Comparison of ENCODE assay signal across 8 mouse cellular contexts in genomic region chr4:116221140-116221851, GRCm38 (mm10). TPM values are rescaled to one million over a fixed set of nuclear protein-coding genes. Genes with fewer than 3 reads are reported as not detected.
DNase-seq lines count a peak whose midpoint lies in the region; ATAC-seq lines count a peak whose summit lies in the region.

Gene Pik3r3 (plus strand): TSS chr4:116221618.

- H3K9me3 ChIP-seq in heart, embryonic 13.5 days = no peaks in the 10 kb centered on the region
- H3K9me3 ChIP-seq in liver, embryonic 12.5 days (replicated peaks) = no peaks in the 10 kb centered on the region
- H3K9me3 ChIP-seq in stomach, embryonic 15.5 days = no peaks in the 10 kb centered on the region

- DNase-seq in CD4-positive, CD25-positive, alpha-beta regulatory T cell, adult 2 months (ENCODE audit: low read depth, low spot score) = peak; percentile 99
- DNase-seq in fat pad, adult 2 months (ENCODE audit: extremely low read depth, low read depth, low spot score) = peak; percentile 65
- DNase-seq in kidney, postnatal 10 days = peak; percentile 99
- DNase-seq in natural killer cell, adult 2 months (ENCODE audit: low spot score in 2 of 2) = peak; percentile 97 to 98

- no peaks in the 10 kb centered on the region for H3K27me3 ChIP-seq in heart, embryonic 13.5 days (replicated peaks)
- peaks cover 11% of the 10 kb centered on the region; the same call in 1 of the 2 replicates for H3K27me3 ChIP-seq in liver, embryonic 12.5 days (replicated peaks)
- no peaks in the 10 kb centered on the region for H3K27me3 ChIP-seq in stomach, embryonic 15.5 days (replicated peaks)

- H3K4me2 ChIP-seq in heart, embryonic 13.5 days = peak within 1 kb of the TSS; percentile 75
- peak within 1 kb of the TSS; percentile 96 for H3K4me2 ChIP-seq in liver, embryonic 12.5 days
- peak within 1 kb of the TSS; percentile 75 for H3K4me2 ChIP-seq in stomach, embryonic 15.5 days

- peak within 1 kb of the TSS; percentile 95 for H3K9ac ChIP-seq in heart, embryonic 13.5 days
- H3K9ac ChIP-seq in liver, embryonic 12.5 days = peak within 1 kb of the TSS; percentile 86
- peak within 1 kb of the TSS; percentile 47 for H3K9ac ChIP-seq in stomach, embryonic 15.5 days

- no peaks in the 10 kb centered on the region for H3K4me1 ChIP-seq in brown adipose tissue, adult 24 weeks (ENCODE audit: control insufficient read depth, insufficient read depth, insufficient read length, low read length)
- peaks cover 25% of the 10 kb centered on the region for H3K4me1 ChIP-seq in heart, embryonic 13.5 days
- H3K4me1 ChIP-seq in liver, embryonic 12.5 days = peaks cover 18% of the 10 kb centered on the region
- peaks cover 5% of the 10 kb centered on the region; the same call in 1 of the 2 replicates for H3K4me1 ChIP-seq in stomach, embryonic 15.5 days

- H3K27ac ChIP-seq in brown adipose tissue, adult 24 weeks (replicated peaks; ENCODE audit: low read depth, low read length) = peak within 1 kb of the TSS; percentile 98
- H3K27ac ChIP-seq in heart, embryonic 13.5 days (replicated peaks) = peak within 1 kb of the TSS; percentile 99
- H3K27ac ChIP-seq in liver, embryonic 12.5 days = peak within 1 kb of the TSS; percentile 87
- peak within 1 kb of the TSS; percentile 95 for H3K27ac ChIP-seq in stomach, embryonic 15.5 days

- H3K4me3 ChIP-seq in brown adipose tissue, adult 24 weeks (ENCODE audit: insufficient read depth, low read depth, low read length) = peak within 1 kb of the TSS; percentile 89
- peak within 1 kb of the TSS; percentile 71 for H3K4me3 ChIP-seq in heart, embryonic 13.5 days
- H3K4me3 ChIP-seq in liver, embryonic 12.5 days = peak within 1 kb of the TSS; percentile 71
- H3K4me3 ChIP-seq in stomach, embryonic 15.5 days (replicated peaks) = peak within 1 kb of the TSS; percentile 68

- under 1% methylated on average over 53 of the region's 53 CpGs for WGBS in heart, embryonic 13.5 days
- 2% methylated on average over 53 of the region's 53 CpGs for WGBS in liver, embryonic 12.5 days (ENCODE audit: insufficient replicate concordance)
- under 1% methylated on average over 52 of the region's 53 CpGs for WGBS in stomach, embryonic 15.5 days

- peak; percentile 100 for ATAC-seq in heart, embryonic 13.5 days (ENCODE audit: extremely low read depth, insufficient number of reproducible peaks, low FRiP score, low TSS enrichment)
- peak; percentile 100 for ATAC-seq in liver, embryonic 12.5 days
- peak; percentile 100 for ATAC-seq in stomach, embryonic 15.5 days (ENCODE audit: insufficient read depth, low FRiP score, low read depth)

- H3K36me3 ChIP-seq in heart, embryonic 13.5 days = no peaks in the 10 kb centered on the region
- H3K36me3 ChIP-seq in liver, embryonic 12.5 days = no peaks in the 10 kb centered on the region
- no peaks in the 10 kb centered on the region for H3K36me3 ChIP-seq in stomach, embryonic 15.5 days

RNA-seq across cellular contexts. Expression of gene Pik3r3, which starts in this region (rescaled TPM):
- polyA plus RNA-seq in brown adipose tissue, adult 24 weeks (2012; ENCODE audit: insufficient read depth, insufficient read length, missing spikeins) = 3.0 and 4.6 TPM in 2 replicates
- 12.1 and 14.0 TPM in 2 replicates for polyA plus RNA-seq in heart, embryonic 13.5 days (2015; fragmentation: Nextera tagmentation; extraction: Ambion mirVana)
- polyA plus RNA-seq in liver, embryonic 12.5 days (2016; fragmentation: Nextera tagmentation; extraction: Ambion mirVana) = 2.2 and 2.7 TPM in 2 replicates
- polyA plus RNA-seq in stomach, embryonic 15.5 days (2015; fragmentation: Nextera tagmentation; extraction: Ambion mirVana) = 9.3 and 12.2 TPM in 2 replicates

Comparison
In these comparisons a context has a peak if more than half of its experiments do, and no peak if none do; other contexts are left out.
1. Peak in every context shown above with its lines: DNase-seq, ATAC-seq, H3K4me3 ChIP-seq and H3K27ac ChIP-seq.